Mouse (Mus musculus) kidney, postnatal 4 days (tissue): ENCODE data around the gene Zscan2.

ENCODE experiments used
- DNase-seq, 2 experiments: peaks; one replicate each; pipeline ENCODE4 v3.0.0; 2021; ENCODE audit warnings: mixed read lengths in 2 of 2

The Zscan2 gene

DNA sequence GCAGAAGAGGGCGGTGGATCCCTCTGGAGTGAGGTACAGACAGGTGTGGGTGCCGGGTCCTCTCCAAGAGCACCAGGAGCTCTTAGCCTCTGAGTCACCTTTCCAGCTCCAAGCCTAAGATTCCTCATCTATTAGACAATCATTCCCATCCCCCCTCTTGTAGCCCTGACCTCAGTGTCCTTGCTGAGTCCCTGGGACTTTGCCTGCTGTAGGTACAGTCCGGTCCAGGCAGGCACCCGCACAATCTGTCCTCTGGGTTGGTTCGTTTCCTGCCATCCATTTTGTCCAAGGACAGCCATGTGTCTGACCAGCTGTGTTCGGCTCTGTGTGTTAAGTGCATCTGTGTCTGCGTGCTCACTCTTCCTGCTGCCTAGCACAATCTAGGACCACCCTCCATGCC is 27.9 kb downstream of the Zscan2 start:
- DNase-seq: no peak

DNA sequence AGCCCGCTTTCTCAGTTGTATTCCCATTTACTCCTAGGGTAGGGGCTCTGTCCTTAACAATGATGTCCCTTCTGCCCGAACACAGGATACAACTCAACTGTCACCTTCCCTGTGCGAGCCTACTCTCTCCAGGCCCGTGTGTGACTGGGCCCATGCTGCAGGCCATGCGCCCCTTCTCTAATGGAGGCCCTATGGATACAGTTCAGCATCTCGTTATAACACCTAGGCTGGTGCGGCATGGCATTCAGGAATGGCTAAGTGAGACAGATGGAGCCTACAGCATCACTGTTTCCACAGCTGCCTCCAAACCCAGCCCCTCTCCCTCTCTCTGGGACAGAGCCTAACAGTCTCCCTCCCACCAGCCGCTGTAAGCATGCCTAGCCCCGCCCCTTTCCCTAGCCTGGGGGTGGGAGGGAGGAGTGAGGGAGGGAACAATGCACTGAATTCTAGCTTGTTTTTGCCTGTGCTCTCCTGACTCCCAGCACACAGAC is 28.3 kb downstream of the Zscan2 start:
- peak; percentile 78 to 84 for DNase-seq

DNA sequence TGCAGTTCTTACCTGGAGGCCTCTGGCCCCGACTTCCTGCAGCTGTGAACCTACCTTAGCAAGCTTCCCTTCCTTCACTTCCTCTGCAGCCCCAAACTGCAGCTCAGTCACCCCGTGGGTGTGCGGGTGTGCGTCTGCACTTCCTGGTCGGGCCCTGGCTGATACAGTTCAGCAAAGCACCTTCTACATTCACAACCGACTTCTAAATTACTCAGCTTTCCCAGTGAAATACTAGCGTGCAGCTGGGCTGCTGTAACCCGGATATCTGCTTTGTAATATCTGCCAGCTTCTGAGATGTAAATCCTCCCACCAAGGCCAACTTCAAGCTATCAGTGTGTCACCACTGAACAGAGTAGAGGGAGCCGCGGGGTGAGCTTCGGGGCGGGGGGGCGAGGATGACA is 29.1 kb downstream of the Zscan2 start:
- DNase-seq: peak in 1 of 2 experiments; percentile 43

DNA sequence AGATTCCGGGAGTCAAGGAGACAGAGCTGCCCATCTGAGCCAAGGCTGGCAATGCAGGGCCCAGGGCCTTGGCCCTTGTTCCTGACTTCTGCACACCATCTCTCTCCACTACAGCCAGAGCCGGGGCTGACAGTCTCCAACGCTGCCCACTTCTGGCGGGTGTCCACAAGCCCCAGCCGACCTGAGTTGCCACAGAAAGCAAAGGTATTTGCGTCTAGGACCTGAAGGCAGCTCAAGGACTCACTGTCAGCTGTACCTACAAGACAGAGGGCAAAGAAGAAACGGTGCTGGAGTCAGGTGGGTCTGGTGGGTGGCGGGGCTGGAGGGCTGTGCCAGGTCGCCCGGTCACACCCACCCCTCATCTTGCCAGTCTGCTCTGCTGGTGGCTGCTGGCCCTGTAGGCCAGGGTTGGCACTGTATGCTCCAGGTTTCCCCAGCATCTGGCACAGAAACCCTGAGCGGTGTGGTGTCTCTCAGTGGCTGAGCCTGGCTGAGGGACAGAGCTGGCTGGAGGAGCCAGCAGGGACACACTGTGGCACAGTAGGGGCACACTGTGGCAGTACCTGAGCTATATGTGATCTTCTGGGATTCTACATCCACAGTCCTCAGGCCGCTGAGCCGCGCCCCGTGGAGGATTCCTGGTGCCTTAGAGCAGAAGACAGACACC is 32.5 kb downstream of the Zscan2 start:
- no peak for DNase-seq

DNA sequence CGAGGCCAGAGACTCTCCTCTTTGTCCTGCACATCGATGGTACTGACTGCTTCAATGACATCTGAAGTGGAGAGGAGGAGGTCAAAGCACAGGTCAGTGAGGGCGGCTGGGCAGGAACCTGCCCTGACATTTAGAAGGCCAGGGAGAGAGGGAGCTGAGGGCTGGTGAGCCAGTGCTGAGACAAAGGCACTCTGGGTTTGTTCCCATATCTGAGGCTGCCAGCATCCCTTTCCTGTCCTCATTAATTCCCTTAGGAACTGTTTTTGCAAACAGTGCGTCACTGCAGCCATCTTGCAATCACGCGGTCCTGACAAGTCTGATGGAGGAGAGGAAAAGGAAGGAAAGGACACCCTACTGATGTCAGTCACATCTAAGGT is 33.0 kb downstream of the Zscan2 start:
- DNase-seq: peak in 1 of 2 experiments; percentile 45

DNA sequence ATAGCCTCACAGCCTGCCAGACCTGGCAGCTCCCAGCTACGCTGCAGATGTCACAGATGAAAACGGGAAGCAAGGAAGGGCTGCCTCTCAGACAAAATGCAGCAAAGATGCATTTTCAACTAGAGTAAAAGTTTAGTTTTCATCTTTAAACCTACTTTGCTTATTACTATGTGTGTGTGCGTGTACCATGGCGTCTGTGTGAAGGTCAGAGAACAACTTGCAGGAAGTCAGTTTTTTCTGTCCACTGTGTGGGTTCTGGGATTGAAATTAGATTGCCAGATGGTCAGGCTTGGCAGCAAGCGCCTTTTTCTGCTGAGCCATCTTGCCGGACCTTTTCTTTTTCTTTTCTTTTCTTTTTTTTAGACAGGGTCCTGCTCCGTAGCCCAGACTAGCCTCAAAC is 33.5 kb downstream of the Zscan2 start:
- no peak for DNase-seq

DNA sequence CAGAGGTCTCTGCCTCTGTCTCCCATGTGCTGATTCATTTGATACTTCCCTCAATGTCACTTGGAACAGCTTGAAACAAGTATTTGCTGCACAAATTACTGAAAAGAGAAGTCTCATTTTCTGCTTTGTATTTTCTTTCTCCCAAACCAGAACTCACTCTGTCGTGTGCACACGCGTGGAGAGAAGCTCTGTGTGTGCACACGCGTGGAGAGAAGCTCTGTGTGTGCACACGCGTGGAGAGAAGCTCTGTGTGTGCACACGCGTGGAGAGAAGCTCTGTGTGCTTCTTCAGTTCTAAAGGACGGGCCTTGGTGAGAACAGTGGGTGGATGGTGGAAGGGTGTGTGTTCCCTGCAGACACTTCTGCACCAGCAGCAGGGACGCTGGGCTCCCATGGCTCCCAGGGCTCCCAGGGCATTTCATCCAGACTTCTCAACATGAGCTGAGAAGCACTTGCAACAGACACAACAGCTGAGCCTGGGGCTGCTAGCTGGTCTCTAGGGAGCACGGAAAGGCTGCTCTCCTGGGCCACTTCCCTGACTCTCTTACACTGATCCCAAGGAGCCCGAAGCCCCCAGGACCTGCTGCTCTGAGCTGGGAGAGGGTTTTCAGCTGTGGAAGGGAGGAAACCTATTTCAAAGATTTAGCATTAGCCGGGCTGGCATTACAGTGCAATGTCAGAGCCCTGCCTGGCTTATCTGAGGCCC is 34.2 kb downstream of the Zscan2 start:
- DNase-seq: no peak

DNA sequence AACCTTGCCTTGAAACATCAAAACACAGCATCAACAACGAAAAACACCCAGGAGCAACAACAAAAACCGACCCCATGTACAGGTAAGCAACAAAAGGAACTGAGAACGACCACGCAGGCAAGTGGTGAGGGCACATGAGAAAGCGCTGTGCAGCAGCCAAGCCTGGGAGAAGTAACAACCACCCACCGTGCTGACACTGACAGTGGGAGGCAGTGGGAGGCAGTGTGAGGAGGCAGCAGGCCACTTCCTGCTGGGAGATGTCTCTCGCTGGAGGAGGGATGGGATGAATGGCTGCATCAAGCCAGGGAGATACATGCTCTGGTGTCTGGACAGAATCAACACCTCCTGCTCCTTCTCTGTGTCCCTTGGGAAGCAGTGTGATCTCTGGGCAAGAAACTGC is 36.4 kb downstream of the Zscan2 start:
- DNase-seq: no peak

DNA sequence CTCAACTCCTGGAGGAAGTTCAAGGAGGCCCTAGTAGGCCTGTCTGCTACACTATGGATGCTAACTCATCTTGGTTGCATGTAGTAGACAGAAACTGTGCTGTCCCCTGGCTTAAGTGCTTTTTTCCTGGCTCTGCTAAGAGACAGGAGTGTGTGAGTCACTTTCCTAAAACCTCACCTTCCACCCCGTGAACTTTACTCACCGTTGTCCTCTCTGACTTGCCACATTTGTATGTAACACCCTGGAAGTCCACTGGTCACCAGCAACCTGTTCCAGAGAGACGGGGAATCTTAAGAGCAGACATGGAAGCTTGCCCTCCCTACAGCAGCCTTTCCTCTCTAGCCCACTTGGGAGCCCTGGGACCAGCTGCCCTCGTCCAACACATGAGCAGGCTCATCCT is 37.0 kb downstream of the Zscan2 start:
- no peak for DNase-seq

DNA sequence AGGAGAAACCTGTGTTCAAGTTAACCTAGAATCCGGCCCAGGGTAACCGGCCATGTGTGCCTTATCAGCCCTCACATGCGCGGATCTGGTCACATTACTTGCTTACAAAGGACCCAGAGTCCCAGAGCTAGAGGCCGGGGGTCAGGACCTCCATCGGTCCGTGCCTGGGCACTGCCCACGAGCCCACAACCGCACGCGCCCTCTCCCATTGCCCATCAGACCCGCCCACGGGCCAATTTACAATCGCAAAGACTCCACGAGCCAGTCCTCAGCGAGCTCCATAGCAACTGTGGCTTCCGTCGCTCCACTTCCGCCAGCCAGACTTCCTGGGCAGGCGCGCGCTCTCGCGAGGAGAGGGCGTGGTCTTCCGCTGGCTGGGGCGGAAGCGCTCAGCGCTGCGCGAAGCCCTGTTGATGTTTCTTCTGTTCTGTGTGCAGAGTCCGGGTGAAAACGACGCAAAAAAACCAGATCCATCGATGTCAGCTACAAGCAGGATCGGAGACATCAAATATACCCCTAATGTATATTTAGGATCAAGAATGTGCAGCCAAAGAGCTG is 40.3 kb downstream of the Zscan2 start, which contains the start of gene Wdr73:
Gene Wdr73, minus strand, starts transcription at position 326 of the 558 bp plus-strand sequence.
- peak; percentile 93 to 96 for DNase-seq

DNA sequence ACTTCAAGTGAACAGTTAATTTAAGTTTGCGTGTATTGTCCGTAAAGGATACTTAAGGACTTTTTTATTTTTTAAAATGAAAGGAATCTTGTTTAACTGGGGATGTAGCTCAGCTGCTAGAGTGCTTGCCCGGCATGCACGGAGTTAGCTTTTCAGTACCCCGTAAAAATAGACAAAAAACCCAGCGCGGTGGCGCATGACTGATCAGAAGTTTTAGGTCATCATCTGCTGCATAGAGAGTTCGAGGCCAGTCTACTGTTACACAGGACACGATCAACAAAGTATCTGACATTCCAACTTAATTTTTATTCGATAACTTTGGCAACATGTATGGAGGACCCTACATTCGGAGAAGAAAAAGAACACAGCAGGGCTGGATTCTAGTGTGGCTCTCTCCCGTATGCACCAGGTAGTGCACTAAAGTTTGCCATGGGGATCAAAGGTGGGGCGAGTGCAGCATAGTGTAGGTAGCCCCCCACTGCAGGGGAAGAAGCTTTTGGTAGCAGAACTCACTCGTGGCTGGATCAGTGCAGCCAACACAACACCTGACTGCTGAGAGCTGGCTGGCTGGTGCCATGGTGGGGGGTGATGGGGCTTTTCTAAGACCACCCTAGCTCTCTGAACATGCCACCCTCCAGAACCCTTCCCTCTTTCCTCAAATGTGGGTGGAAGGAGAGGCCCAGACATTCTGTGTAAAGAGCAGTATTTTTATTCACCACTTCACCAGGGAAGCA is 41.0 kb downstream of the Zscan2 start:
- DNase-seq: peak; percentile 40 to 58

DNA sequence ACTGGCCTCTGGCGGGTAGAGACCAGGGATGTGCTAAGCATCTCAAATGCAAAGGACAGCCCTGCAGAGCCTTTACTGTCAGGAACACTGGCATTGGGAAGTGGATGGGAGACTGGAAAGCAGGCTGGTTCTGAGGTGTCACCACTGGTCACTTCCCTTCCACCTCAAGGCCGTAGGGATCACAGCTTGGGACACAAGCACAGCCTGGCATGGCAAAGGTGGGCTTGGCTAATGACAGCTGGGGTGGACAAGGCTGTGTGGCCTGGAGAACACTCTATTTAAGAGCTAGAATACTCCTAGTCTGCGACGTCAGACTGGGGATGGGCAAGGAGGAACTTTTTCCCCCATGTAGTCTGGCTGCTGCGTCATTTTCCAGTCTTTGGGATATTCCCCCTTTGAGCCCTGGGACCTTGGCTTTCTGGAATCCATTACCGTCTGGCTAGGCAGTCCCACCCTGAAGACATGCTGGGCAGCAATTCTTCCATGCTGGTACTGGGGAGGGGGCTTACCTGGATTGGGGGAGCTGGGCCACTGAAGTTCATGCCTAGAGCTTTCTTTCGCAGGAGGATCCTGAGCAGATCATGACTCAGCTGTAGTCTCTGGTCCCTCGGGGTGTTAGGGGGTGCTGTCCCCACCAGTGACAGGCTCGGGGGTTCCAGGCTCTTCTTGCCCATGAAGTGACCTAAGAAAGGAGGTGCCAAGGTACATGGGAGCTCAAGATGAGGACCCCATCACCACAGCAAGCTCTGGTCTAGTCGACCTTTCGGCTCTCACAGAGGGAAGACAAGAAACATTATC is 43.1 kb downstream of the Zscan2 start:
- no peak for DNase-seq

DNA sequence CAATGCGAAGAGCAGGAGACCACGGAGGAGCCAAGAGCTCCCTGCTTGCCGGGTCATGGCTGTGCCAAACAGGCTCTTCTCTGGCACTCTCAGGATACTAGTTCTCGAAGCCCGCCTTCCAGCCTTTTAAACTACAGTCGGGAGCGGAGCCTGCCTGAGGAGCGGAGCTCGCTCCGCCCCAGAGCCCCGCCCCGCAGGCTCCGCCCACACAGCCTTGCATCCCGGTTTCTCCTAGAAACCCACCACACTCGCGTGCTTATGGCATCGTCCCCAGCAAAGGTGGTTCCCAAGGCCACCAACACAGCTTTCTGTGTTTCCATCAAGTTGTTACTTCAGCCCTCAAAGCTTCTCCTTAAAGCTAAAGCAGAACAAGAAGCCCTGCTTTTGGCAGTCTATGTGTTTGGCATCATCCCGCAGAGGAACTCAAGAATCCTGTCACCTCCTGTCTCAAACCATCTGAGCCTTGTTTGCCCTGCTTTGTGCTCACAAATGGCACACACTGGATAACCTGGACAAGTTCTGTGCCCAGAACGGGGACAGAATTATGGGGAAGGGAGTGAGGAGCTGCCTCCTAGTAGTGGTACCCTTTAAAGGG is 44.3 kb downstream of the Zscan2 start, which contains the start of gene Nmb:
Gene Nmb, minus strand, starts transcription at position 156 of the 595 bp plus-strand sequence.
- peak; percentile 85 to 89 for DNase-seq

DNA sequence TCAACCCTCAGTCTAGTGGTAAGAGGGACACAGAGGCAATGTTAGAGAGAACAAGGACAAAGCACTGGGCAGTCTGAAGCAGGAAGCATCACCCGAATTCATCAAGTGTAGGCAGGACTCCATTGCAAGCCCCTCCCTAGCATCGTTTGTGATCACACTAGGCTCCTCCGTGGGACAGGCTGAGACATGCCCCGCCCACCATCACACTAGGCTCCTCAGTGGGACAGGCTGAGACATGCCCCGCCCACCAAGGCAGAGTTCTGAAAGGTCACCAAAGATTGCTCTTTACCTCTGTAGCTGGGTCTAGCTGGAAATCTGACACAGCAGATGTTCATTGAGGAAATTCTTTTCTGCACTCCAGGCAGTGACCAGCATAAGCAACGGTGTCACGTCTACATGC is 50.3 kb downstream of the Zscan2 start:
- peak in 1 of 2 experiments; percentile 18 for DNase-seq

DNA sequence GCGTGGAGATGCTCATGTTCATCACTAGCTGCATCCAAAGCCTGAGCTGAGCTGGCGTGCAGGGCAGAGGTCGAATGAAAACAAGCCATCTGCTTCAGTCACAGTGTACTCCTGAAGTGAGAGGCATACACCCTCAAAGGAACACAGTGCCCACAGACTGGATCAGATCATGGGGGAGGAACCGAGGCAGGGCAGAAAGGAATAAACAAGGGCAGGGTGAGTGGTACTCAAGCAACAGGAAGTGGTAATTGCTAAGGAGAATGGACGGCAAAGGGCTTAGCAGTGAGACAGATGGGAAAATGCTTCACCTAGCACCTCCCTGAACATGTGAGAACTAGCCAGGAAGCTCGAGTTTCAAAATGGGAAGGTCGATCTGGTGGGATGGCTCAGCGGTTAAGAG is 51.8 kb downstream of the Zscan2 start:
- no peak for DNase-seq

DNA sequence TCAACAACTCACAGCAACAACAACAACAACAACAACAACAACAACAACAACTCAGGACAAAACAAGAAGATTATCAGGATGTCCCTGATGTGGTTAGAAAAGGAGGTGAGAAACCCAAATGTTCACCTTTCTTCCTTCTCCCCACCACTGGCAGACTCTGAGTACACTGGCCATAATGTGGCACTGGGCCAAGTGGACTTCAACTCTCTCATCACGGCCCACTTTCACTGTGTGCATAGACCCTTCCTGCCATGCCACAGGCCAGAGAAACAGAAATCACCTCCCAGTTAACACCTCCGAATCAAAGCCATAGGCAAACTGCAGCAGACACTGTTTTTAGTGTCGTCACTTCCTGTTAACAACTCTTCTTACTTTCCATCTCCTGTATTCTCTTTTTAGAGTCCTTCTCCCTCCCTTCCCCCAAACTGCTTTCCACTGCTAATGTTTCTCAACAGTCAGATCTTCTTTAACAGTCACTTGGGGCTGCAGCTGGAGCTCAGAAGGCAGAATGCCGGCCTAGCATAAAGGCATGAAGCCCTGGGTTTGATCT is 57.3 kb downstream of the Zscan2 start:
- peak in 1 of 2 experiments; percentile 46 for DNase-seq

DNA sequence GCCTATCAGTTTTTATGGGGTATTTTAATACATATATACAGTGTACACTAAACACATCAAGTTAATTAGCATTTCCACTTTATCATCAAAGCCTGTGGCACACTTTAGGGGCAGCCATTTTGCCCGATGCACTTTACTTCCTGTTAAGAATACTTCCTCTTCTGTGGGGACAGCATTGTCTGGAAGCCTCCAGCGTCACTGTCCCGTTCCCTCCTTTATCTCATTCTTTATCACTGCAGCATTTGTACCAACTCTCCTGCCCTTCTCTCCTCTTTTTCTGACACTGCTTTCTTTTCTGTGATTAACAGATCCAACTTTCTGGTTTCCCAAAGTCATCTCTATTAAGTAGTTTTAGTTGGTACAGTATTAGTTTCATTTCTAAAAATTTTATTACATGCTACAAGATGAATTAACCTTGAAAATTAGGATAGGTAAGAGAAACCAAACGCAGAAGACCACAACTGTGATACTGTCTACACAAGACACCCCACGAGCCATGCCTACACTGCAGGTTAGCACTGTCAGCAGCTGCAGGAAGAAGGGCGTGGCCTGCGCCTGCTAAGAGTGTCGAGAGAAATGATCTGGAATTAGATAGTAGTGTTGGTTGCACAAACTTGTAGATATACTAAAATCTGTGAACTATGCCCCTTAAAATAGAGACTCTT is 58.4 kb downstream of the Zscan2 start:
- DNase-seq: no peak

DNA sequence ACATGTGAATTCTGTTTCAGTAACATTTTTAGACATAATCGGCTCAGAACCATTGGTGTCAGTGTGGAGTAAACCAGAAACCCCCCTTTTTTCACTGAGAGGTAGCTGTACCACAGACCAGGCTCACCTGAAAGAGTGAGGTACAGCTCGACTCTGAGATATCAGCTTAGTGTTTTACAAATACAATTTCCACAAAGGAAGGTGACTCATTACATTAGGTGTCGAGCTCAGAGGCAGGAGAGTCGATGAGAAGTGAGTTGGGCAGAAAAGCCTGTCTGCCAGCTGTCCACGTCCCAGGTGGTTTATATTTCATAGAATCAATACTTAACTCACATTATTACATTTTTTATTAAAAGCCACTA is 58.9 kb downstream of the Zscan2 start:
- no peak for DNase-seq

DNA sequence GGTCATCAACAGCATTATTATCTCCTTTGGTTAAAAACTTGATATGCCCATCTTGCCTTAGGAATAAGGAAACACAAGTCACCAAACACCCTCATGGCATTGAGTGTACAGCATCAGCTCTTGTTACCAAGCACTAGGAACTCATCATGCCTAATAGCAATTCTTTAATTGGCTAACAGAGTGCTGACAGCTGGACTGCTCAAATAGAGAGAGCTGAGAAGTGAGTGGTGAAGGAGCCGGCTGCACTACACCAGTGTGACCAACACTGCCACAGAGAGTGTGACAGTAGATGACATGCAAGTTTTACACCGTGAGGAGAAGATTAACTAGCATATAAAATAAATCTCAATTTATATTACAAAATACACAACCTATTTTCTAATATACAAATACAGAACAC is 62.4 kb downstream of the Zscan2 start:
- no peak for DNase-seq
